Mouse (Mus musculus) myocyte (in vitro differentiated cells): Measurements from ENCODE around the gene R3hdm4. TPM values are rescaled to one million over a fixed set of nuclear protein-coding genes. Genes with fewer than 3 reads are reported as not detected.

Experiments used
- H3K27me3 ChIP-seq: one replicate; pipeline ENCODE4 v1.6.1; 2011; ENCODE audit not compliant: control insufficient read depth, insufficient read depth, insufficient read length
- H3K36me3 ChIP-seq: one replicate; pipeline ENCODE4 v1.6.1; 2011; ENCODE audit not compliant: control insufficient read depth, insufficient read depth
- H3K4me2 ChIP-seq: one replicate; pipeline ENCODE4 v1.6.1; 2011; ENCODE audit warnings: low read depth, control low read depth
- H3K4me3 ChIP-seq: one replicate; pipeline ENCODE4 v1.5.1; 2011; ENCODE audit warnings: mild to moderate bottlenecking, control low read depth, moderate library complexity
- H3K79me2 ChIP-seq: one replicate; pipeline ENCODE4 v1.6.1; 2011; ENCODE audit not compliant: control insufficient read depth, insufficient read depth
- H3ac ChIP-seq: one replicate; pipeline ENCODE4 v1.6.1; 2011; ENCODE audit not compliant: control insufficient read depth, insufficient read length
- CEBPB ChIP-seq: IDR thresholded peaks from 2 replicates; pipeline ENCODE4 v1.6.1; 2011; ENCODE audit warnings: mild to moderate bottlenecking, moderate library complexity; ENCODE audit not compliant: poor library complexity, insufficient read depth, severe bottlenecking
- E2F4 ChIP-seq: IDR thresholded peaks from one replicate; pipeline ENCODE4 v1.6.1; 2011; ENCODE audit warnings: mild to moderate bottlenecking, control low read depth, moderate library complexity; ENCODE audit not compliant: insufficient read depth
- MAX ChIP-seq: IDR thresholded peaks from one replicate; pipeline ENCODE4 v1.6.1; 2011; ENCODE audit warnings: low read depth, mild to moderate bottlenecking, control low read depth
- MYOD1 ChIP-seq, 3 experiments: IDR thresholded peaks; one replicate each; pipeline ENCODE4 v1.6.1; 2011; ENCODE audit warnings: control low read depth in 2 of 3, low read depth in 2 of 3, mild to moderate bottlenecking in 2 of 3, moderate library complexity in 1 of 3; ENCODE audit not compliant: insufficient read length in 2 of 3, control insufficient read depth in 1 of 3
- MYOG ChIP-seq, 3 experiments: IDR thresholded peaks; one replicate each; pipeline ENCODE4 v1.6.1; 2011; ENCODE audit warnings: control low read depth in 2 of 3, low read depth in 2 of 3, mild to moderate bottlenecking in 2 of 3; ENCODE audit not compliant: insufficient read length in 2 of 3, control insufficient read depth in 1 of 3, insufficient read depth in 1 of 3
- POLR2A ChIP-seq: IDR thresholded peaks from one replicate; pipeline ENCODE4 v1.6.1; 2011; ENCODE audit warnings: low read depth, mild to moderate bottlenecking, control low read depth, moderate library complexity; ENCODE audit not compliant: insufficient read length
- POLR2AphosphoS2 ChIP-seq: IDR thresholded peaks from one replicate; pipeline ENCODE4 v1.6.1; 2011; ENCODE audit warnings: low read depth, control low read depth; ENCODE audit not compliant: insufficient read length
- REST ChIP-seq: IDR thresholded peaks from one replicate; pipeline ENCODE4 v1.6.1; 2011; ENCODE audit warnings: mild to moderate bottlenecking, control low read depth, moderate library complexity; ENCODE audit not compliant: insufficient read depth, insufficient read length
- SRF ChIP-seq: IDR thresholded peaks from one replicate; pipeline ENCODE4 v1.6.1; 2011; ENCODE audit warnings: low read depth; ENCODE audit not compliant: control insufficient read depth, insufficient read length
- TCF12 ChIP-seq: IDR thresholded peaks from one replicate; pipeline ENCODE4 v1.6.1; 2011; ENCODE audit warnings: mild to moderate bottlenecking, control low read depth; ENCODE audit not compliant: poor library complexity, insufficient read depth, severe bottlenecking
- TCF3 ChIP-seq: IDR thresholded peaks from one replicate; pipeline ENCODE4 v1.6.1; 2011; ENCODE audit warnings: low read depth, control low read depth; ENCODE audit not compliant: insufficient read length
- USF1 ChIP-seq: IDR thresholded peaks from one replicate; pipeline ENCODE4 v1.6.1; 2011; ENCODE audit warnings: low read depth, mild to moderate bottlenecking, control low read depth, moderate library complexity
- polyA plus RNA-seq: library from polyadenylated mRNA; unstranded; fragments of >200 nt; fragmentation: generic; extraction: Trizol; gene quantifications from one replicate; pipeline ENCODE4 v1.2.1, GENCODE M21; 2012; ENCODE audit warnings: missing spikeins

The R3hdm4 gene
- polyA plus RNA-seq, 1 experiment = 69.0 TPM

DNA sequence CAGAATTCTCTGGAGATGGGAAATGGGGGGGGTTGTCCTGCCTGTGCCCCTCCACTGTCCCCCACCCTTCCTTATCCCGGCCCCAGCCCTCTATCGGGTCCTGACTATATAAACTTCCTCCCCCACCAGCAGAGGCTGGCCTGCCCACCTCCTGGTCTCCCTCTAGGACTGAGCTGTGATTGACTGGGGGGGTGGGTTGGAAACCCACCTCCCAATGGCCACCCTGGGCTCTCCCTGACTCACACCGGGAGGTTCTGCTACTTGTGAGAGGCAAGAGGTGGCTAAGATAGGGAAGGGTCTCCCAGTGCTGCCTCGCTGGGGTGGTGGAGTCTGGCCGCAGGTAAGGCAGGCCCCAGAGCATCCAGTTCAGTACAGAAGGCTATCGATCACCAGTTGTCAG lies 26.5 kb upstream of the R3hdm4 start:
- H3K79me2 ChIP-seq = no peaks in the 10 kb centered on the region
- H3K27me3 ChIP-seq = no peaks in the 10 kb centered on the region
- no peak overlapping the region for H3ac ChIP-seq
- peaks cover 4% of the 10 kb centered on the region for H3K36me3 ChIP-seq
- H3K4me3 ChIP-seq = no peak overlapping the region
- TF ChIP-seq MAX = no peak
- no peak for TF ChIP-seq POLR2AphosphoS2
- TF ChIP-seq SRF = no peak
- no peak for TF ChIP-seq E2F4
- TF ChIP-seq MYOG (IDR thresholded peaks at IDR 0.05; ENCODE audit: control insufficient read depth in 1 of 3, insufficient read depth in 1 of 3, insufficient read length in 2 of 3, low read depth in 2 of 3) = no peak
- no peak for TF ChIP-seq USF1
- TF ChIP-seq TCF12 = no peak
- TF ChIP-seq REST = no peak
- TF ChIP-seq CEBPB = no peak
- TF ChIP-seq TCF3 = no peak
- no peak for TF ChIP-seq POLR2A
- no peak for TF ChIP-seq MYOD1 (IDR thresholded peaks at IDR 0.05; ENCODE audit: control insufficient read depth in 1 of 3, insufficient read length in 2 of 3, low read depth in 2 of 3)
- no peak overlapping the region for H3K4me2 ChIP-seq

DNA sequence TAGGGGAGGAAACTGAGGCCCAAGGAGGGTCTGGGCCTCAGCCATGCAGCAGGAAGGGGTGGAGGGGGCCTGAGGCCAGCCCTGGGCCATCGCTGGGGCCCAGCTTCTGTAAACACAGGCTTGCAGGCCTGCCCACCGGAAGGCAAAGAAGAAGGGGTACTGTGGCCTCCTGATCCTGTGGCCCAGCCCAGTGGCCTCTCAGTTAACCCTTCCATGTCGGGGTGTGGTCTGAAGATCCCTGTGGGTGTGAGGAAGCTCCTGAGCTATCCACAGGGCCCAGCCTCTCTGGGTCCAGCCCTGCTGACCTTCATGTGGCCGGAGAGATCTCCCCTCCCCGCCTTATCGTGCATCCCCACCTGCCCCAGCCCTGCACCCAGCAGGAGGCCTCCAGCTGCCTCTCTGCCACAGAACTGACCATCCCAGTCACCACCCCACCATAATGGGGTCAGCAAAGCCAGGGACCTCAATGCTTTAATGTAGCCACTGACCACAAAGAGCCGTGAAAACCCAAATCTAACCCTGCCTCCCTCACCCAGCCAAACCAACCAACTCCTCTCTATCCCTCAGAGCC lies 25.8 kb upstream of the R3hdm4 start:
- peaks cover 4% of the 10 kb centered on the region for H3K36me3 ChIP-seq
- TF ChIP-seq MYOD1 (IDR thresholded peaks at IDR 0.05; ENCODE audit: control insufficient read depth in 1 of 3, insufficient read length in 2 of 3, low read depth in 2 of 3) = peak in 2 of 3 experiments; percentile 87 to 94
- peak; percentile 47 for TF ChIP-seq TCF12
- TF ChIP-seq SRF = no peak
- peak; percentile 19 to 98 (median 97) for TF ChIP-seq MYOG (IDR thresholded peaks at IDR 0.05; ENCODE audit: control insufficient read depth in 1 of 3, insufficient read depth in 1 of 3, insufficient read length in 2 of 3, low read depth in 2 of 3)
- TF ChIP-seq TCF3 = peak; percentile 89

GRCm38 (mm10) chr10:79945507-79946234 lies 24.7 kb upstream of the R3hdm4 start:
- Histone ChIP-seq H3K79me2 (no peaks in the 10 kb centered on the region), H3ac (no peak overlapping the region), H3K4me2 (no peak overlapping the region), H3K4me3 (no peak overlapping the region), H3K36me3 (peaks cover 4% of the 10 kb centered on the region), H3K27me3 (no peaks in the 10 kb centered on the region)
- TF ChIP-seq TCF12 (peak; percentile 63), E2F4 (no peak), MYOG (IDR thresholded peaks at IDR 0.05; ENCODE audit: control insufficient read depth in 1 of 3, insufficient read depth in 1 of 3, insufficient read length in 2 of 3, low read depth in 2 of 3) (peak; percentile 79 to 98 (median 97)), MYOD1 (IDR thresholded peaks at IDR 0.05; ENCODE audit: control insufficient read depth in 1 of 3, insufficient read length in 2 of 3, low read depth in 2 of 3) (peak in 2 of 3 experiments; percentile 94 to 97), TCF3 (peak; percentile 95)

More for the DNA sequence above, 25.8 kb upstream of the R3hdm4 start:
- no peak overlapping the region for H3K4me2 ChIP-seq
- no peak overlapping the region for H3K4me3 ChIP-seq
- H3K27me3 ChIP-seq = no peaks in the 10 kb centered on the region
- H3K79me2 ChIP-seq = no peaks in the 10 kb centered on the region
- no peak overlapping the region for H3ac ChIP-seq

DNA sequence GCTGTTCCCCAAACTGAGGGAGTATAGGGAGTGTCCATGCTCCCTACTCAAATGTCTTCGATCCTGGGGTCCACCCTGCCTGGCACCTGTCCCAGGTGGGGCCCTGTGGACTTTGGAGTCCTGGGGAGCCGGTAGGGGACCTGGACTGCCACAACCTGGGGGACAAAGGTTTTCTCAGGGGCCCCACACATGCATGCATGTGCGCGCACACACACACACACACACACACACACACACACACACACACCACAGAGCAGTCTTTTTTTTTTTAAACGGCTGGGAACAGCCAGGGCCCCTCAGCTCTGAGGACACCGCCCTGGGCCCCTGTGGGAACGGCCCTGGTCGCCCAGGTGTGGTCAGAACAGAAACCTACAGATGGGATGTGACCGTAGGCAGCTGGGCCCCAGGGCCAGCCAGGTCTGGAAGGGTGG lies 22.5 kb upstream of the R3hdm4 start:
- Histone ChIP-seq H3K36me3 (no peaks in the 10 kb centered on the region), H3ac (no peak overlapping the region), H3K79me2 (no peaks in the 10 kb centered on the region), H3K4me3 (no peak overlapping the region), H3K27me3 (no peaks in the 10 kb centered on the region), H3K4me2 (no peak overlapping the region)
- TF ChIP-seq TCF12 = no peak
- TF ChIP-seq MYOG (IDR thresholded peaks at IDR 0.05; ENCODE audit: control insufficient read depth in 1 of 3, insufficient read depth in 1 of 3, insufficient read length in 2 of 3, low read depth in 2 of 3) = no peak

DNA sequence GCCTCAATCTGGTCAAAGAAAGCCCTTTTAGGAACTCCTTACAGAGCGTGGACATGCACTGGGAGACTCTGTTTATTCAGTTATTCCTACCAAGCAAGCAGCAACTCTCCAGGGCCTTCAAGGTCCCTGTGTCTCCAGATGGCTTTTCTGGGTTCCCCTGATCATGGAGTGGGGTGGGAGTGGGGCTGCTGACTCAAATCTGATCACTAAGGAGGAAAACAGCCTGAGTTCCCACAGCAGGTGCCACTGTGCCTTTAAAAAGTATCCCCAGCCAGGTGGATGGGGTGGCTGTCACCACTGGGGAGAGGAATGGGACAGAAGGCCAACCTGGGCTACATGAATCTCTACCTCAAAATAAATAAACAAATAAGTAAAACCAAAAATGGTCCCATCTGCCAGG lies 22.0 kb upstream of the R3hdm4 start:
- Histone ChIP-seq H3K79me2 (no peaks in the 10 kb centered on the region), H3K27me3 (no peaks in the 10 kb centered on the region), H3K4me3 (no peak overlapping the region), H3K36me3 (no peaks in the 10 kb centered on the region), H3K4me2 (no peak overlapping the region), H3ac (no peak overlapping the region)
- TF ChIP-seq POLR2A (no peak), REST (no peak), USF1 (no peak), MYOD1 (IDR thresholded peaks at IDR 0.05; ENCODE audit: control insufficient read depth in 1 of 3, insufficient read length in 2 of 3, low read depth in 2 of 3) (no peak)
